Mouse (Mus musculus) right cerebral cortex, adult 2 months (tissue): Measurements from ENCODE around the gene Hist2h2aa1.
"Not testable (repeated sequence)": the region's sequence is repeated elsewhere in the genome, so short reads cannot be mapped to it uniquely, and the experiment has no call there.

Experiments used
- DNase-seq, 2 experiments: peaks; one replicate each; pipeline ENCODE4 v3.0.0; 2021 to 2022; ENCODE audit warnings: low spot score in 2 of 2

Gene Hist2h2aa1

DNA sequence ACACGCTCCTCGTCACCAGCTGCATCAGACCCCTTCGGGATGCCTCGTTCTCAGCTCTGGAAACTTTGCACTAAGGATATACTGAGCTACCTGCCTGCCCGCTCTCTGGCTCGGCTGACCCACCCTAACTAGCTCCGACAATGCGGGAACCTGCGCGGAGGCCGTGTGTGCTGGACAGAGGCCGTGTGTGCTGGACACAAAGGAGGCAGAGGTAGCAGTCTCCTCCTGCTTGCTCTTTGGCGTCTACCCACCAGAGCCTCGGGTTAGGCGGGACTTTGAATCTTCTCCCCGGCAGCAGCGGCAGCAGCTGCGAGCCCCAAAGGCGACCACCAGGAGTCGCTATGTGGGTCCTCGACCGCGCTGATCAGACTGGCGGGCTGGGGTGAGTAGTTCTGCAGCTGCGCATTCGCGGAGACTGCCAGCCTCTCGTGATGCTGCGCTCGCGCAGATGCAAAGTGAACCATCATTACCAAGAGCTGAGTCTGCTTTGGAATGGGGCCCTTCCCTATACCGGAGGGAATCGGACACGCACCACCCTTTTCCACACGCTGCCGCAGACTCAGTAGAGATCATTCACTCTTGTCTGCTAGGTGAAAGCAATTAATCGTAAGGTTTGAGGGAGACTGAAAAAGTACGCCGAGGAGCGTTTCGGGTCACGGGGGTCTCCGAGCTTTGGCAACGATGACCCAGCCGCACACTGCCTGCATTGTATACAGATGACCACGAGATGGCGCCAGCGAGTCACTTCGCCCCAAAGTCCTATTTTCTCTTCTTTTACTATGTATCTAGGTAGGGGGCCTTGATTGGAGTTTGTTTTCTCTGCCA lies 32.7 kb downstream of the Hist2h2aa1 start:
- peak; percentile 92 to 93 for DNase-seq

- DNase-seq, result no peak
Measured at GRCm38 (mm10) chr3:96280660-96281059, 35.4 kb downstream of the Hist2h2aa1 start.

DNA sequence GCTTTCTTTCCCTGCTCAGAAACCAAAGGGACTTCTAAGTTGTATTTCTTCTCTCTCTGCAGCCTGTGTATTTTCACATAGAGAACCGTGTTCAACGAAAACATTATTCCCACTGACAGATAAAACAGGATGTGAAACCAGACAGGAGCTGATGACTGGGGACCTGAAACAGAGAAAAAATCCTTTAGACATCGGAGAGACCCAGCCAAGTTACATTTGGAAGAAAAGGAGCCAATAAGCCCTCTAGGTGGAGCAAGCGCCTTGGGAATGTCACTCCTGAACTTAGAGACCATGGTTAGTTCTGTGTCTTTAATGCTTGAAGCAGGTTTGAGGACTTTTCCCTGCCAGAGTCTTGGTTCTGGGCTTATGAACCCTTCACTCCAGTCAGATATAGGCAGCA lies 39.2 kb downstream of the Hist2h2aa1 start:
- DNase-seq, result peak; percentile 45 to 49

DNA sequence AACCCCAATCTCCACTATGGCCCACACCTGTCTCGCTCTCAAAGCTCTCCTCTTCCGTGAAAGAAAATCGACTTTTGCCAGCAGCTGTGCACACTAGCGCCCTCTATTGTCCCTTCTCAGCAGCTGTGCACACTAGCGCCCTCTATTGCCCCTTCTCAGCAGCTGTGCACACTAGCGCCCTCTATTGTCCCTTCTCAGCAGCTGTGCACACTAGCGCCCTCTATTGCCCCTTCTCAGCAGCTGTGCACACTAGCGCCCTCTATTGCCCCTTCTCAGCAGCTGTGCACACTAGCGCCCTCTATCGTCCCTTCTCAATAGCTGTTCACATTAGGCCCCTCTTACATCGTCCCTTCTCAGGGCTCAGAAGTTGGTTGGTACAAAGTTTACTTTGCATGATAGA lies 42.0 kb downstream of the Hist2h2aa1 start:
- not testable (repeated sequence) for DNase-seq

DNA sequence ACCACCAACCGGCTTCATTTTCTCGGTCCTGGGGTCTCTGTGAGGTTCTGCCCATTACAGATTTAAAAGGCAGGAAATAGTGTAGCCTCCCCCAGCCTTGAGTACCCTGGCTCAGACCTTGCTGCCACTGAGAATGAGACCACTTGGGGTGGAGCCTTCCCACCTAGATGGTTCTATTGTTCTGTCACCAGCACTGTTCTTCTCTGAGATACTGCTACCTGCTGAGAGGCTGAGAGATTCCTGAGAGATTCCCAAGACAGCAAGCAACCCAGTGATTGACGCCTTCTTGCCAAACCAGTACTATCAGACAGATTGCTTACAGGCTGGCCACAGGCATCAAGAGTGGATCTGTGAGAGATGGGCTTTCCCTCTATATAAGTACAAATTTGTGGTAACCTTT lies 43.9 kb downstream of the Hist2h2aa1 start:
- no peak for DNase-seq

GRCm38 (mm10) chr3:96290727-96291126 lies 45.4 kb downstream of the Hist2h2aa1 start:
- not testable (repeated sequence) for DNase-seq

DNA sequence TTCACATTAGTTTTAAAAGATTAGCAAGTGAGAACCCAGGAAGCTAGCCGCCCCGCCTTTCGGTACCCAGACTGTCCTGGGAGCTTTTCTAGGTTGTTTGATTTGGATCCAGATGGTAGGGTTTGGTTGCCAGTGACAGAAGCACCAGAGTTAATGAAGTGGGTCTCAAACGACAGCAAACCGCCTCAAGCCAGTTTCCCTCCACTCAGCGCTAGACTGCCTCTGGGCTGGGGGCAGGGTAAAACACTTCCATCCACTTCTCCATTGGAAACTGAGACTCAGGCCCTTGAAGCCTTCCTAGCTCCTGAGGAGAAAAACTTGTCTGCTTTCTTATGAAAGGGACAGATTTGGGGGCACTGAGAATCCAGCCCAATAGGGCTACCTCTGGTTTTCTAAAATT lies 47.3 kb downstream of the Hist2h2aa1 start:
- no peak for DNase-seq

DNA sequence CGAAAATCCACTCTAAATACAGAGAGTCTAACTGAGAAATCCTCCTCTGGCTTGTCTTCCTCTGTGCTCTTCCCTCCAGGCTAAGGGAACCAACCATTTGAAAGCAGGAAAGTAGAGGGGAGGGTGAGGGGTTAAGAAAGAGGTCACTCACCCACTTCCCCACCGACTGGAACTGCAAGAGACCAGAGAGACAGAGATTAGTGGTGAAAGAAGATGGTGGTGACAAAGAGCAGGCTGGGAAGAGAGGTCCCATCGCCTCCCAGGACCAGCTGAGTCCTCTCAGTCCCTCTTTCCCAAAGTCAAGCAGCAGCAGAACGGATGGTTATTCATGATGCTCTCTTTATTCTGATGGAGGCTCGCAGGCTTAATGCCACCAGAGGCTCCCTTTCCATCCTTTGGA lies 48.1 kb downstream of the Hist2h2aa1 start:
- no peak for DNase-seq

GRCm38 (mm10) chr3:96293787-96294186 lies 48.5 kb downstream of the Hist2h2aa1 start, which contains the start of gene Fcgr1:
Gene Fcgr1, minus strand, starts transcription at chr3:96293969.
- no peak for DNase-seq
